Mouse (Mus musculus) right cerebral cortex, postnatal 25 days (tissue): ENCODE measurements at regions not wholly inside any gene's neighbourhood (a gene's known extent, or its start where the extent isn't known, plus 50 kb on each side); places are given as distances from the start of the nearest gene placed in this dataset.

Source experiments
- DNase-seq: peaks from one replicate; pipeline ENCODE4 v3.0.0; 2022

DNA sequence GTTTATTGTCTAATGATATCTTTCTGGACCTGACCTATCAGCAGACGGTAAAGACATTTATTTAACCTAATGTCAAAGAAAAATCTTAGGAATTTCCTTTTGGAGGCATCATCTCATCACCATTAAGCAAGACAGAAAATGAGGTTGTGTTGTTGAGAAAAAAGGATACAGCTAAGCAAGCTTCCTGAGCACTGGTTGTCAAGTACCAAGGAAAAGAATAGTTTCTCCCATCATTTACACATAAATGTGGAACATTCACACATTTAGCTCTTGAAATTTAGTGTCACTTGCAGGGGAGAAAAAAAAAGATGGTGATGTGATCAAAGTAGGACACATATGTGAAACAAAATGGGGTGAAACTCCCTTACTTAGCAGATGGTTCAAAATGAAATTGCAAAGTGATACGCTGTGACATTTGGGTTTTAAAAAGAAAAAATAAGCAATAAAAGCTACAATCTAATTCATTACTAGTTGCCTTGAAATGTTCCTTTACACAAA lies 157.7 kb upstream of the 1700009N14Rik start:
- DNase-seq, result no peak

DNA sequence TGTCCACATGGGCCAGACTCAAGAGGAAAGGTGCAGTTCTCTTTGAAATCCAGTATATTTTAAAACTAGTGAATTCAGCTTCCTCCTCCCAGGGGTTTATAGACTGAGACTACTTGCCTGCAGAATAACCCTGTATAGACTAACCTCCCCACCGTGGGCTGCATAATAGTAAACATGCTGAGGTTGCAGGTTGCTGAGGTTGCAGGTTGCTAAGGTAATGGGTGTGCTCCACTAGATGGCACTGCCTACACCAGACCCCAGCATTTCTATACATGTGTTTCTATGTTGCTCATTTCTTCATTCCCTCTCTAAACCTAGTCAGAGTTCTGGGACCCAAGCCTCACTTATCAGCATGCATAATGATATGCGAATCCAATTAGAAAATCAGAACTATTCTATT lies 140.0 kb upstream of the 1700009N14Rik start:
- no peak for DNase-seq

DNA sequence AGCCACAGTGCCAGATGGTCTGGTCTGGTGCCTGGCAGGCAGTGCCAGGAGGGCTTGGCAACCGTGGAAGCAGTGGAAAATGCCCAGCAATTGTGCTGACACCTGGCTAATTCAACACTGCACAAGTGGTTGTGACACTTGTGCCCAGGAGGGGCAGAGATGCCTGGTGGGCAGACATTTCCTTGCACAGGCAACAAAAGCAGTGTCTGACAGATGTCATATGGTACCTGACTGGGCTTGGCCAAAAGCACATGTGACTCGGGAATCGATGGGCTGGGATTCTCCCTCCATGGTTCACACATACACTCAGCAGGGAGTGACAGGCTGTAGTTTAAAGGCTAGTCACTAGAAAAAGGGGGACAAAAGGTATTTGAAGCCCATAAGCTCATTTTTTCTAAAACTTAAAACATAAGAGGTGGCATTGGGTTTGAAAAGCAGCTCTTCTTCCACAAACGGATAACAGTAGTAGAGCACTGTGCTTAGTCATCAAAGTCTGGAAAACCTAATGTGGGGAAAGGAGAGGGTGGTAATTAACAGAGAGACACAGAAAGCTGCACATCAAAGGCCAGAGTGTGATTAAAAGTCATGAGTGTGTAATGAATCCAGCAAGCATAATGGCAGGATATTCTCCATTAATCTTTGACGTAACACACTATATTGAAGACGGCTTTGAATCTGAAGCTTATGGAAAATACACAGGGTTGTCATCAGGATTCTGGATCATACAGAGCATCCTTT lies 105.5 kb upstream of the 1700009N14Rik start:
- DNase-seq, result no peak

DNA sequence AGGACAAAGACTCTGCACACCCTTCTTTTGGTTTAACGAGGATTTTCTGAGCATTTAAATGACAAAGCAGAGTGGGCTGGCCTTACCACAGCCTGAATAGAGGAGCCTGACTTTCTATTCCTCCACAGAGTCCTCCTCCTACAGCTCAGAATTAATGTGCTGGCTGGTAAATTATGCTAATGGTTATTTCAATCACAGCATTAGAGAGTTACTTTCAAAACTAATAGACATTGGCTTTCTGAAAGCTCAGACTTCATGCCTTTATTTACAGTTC lies 105.0 kb upstream of the 1700009N14Rik start:
- no peak for DNase-seq

DNA sequence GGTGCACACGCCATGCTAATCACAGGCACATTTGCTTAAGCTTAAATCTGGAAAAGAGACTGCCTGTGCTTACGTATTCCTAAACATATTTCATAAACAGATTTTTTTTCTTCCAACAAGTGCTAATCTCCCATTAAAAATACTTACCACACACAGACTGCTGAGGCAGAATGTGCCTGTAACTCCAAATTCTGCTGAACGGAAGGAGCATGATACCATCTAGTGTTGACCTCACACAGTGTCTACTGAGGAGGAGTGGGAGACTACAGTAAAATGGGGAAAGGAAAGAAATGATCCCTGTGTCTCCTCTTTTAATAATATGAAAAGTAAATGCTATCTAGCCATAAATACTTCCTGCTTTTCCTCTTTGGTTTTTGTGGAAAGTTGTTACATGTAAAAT lies 81.9 kb upstream of the 1700009N14Rik start:
- DNase-seq, result no peak

DNA sequence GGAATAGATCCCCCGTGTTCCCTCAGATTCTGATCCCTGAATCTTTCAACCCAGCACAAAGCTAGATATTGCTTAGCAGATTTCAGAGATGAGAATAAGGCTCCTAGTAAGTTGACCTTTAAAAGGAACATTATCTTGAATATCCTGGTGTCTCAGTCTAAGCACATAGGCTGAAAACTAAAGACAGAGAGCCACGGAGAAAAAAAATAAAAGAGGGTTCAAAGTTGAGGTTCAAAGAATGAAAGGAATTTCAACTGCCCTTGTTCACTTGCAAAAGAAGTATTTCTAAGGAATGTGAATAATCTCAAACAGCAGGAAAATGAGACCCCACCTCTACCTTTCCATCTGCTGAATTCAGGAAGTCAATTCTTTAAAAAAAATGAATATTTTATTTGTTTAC lies 69.3 kb upstream of the 1700009N14Rik start:
- no peak for DNase-seq

DNA sequence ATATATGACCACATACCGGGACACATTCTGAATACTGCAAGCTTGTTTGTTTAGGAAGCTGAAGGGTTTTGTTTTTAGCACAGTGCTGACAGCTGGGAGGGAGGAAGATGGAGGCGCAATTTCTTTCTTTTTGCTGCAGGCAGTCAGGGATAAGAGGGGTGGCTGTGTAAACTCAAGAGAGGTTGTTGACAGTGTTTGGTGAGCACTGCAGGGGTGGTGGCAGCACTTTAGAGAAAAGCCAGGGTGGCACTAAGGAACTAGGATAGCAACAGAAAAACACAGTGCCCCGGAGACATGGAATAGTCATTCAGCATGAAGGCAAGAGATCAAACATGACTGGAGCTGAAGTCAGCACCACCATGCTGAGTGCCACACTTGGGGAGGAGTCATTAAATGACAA lies 51.9 kb upstream of the 1700009N14Rik start:
- peak; percentile 18 for DNase-seq
